Mouse (Mus musculus) MEL (cell line): ENCODE results near the gene Gnpnat1. TPM values are rescaled to one million over a fixed set of nuclear protein-coding genes. Genes with fewer than 3 reads are reported as not detected.

Experiments
- DNase-seq: peaks from one replicate; pipeline ENCODE4 v3.0.0; 2011; ENCODE audit warnings: low read depth, low spot score
- H3K27ac ChIP-seq: 2 replicates; pipeline ENCODE4 v1.5.1; 2012; ENCODE audit warnings: low read depth, mild to moderate bottlenecking, control low read depth, low read length, moderate library complexity; ENCODE audit not compliant: control insufficient read depth
- H3K27me3 ChIP-seq, 2 experiments: fragments of 150-350 bp in 1 of 2; sonication (generic) in 1 of 2; 2 replicates each; pipeline ENCODE4 v1.6.1; 2012; ENCODE audit warnings: low read length in 2 of 2, mild to moderate bottlenecking in 2 of 2, improper control_type of control experiment in 1 of 2, moderate library complexity in 1 of 2; ENCODE audit not compliant: insufficient read depth in 2 of 2, control insufficient read depth in 1 of 2
- H3K36me3 ChIP-seq, 2 experiments: 2 replicates each; pipeline ENCODE4 v1.6.1; 2012 to 2014; ENCODE audit warnings: low read length in 2 of 2, improper control_type of control experiment in 1 of 2, inconsistent platforms in 1 of 2, mild to moderate bottlenecking in 1 of 2; ENCODE audit not compliant: insufficient read depth in 2 of 2, control insufficient read depth in 1 of 2
- H3K4me1 ChIP-seq, 2 experiments: fragments of 150-350 bp in 1 of 2; sonication (generic) in 1 of 2; 2 replicates each; pipeline ENCODE4 v1.6.1; 2012; ENCODE audit warnings: low read length in 2 of 2, improper control_type of control experiment in 1 of 2, mild to moderate bottlenecking in 1 of 2; ENCODE audit not compliant: insufficient read depth in 2 of 2, control insufficient read depth in 1 of 2
- H3K4me3 ChIP-seq, 2 experiments: fragments of 150-350 bp in 1 of 2; sonication (generic) in 1 of 2; 2 replicates each; pipeline ENCODE4 v1.5.1; 2012; ENCODE audit warnings: low read depth in 2 of 2, low read length in 2 of 2, mild to moderate bottlenecking in 2 of 2, moderate library complexity in 2 of 2, control low read depth in 1 of 2, improper control_type of control experiment in 1 of 2; ENCODE audit not compliant: control insufficient read depth in 1 of 2, insufficient read depth in 1 of 2
- H3K79me2 ChIP-seq: 2 replicates; pipeline ENCODE4 v1.6.1; 2012; ENCODE audit warnings: mild to moderate bottlenecking, low read length, moderate library complexity; ENCODE audit not compliant: control insufficient read depth, poor library complexity, insufficient read depth
- H3K9ac ChIP-seq: 2 replicates; pipeline ENCODE4 v1.6.1; 2012; ENCODE audit warnings: low read depth, mild to moderate bottlenecking, control low read depth, low read length, moderate library complexity; ENCODE audit not compliant: control insufficient read depth, poor library complexity, severe bottlenecking
- H3K9me3 ChIP-seq: fragments of 150-350 bp; sonication (generic); replicated peaks from 2 replicates; pipeline ENCODE4 v1.6.1; 2012; ENCODE audit warnings: mild to moderate bottlenecking, low read length, improper control_type of control experiment, moderate library complexity; ENCODE audit not compliant: insufficient read depth
- BHLHE40 ChIP-seq: IDR thresholded peaks from 2 replicates; pipeline ENCODE4 v1.6.1; 2012; ENCODE audit warnings: low read depth, mild to moderate bottlenecking, inconsistent platforms, low read length, improper control_type of control experiment, borderline replicate concordance
- CHD2 ChIP-seq: IDR thresholded peaks from 2 replicates; pipeline ENCODE4 v1.6.1; 2011; ENCODE audit warnings: low read length, improper control_type of control experiment
- EP300 ChIP-seq, 2 experiments: IDR thresholded peaks; 2 replicates each; pipeline ENCODE4 v1.6.1; 2011; ENCODE audit warnings: improper control_type of control experiment in 2 of 2, low read length in 2 of 2, low read depth in 1 of 2, mild to moderate bottlenecking in 1 of 2
- GABPA ChIP-seq: IDR thresholded peaks from 2 replicates; pipeline ENCODE4 v1.6.1; 2012; ENCODE audit warnings: low read depth, mild to moderate bottlenecking, inconsistent platforms, low read length, improper control_type of control experiment, moderate library complexity
- GATA1 ChIP-seq: IDR thresholded peaks from 2 replicates; pipeline ENCODE4 v1.6.1; 2011; ENCODE audit warnings: low read depth, low read length, improper control_type of control experiment
- HCFC1 ChIP-seq: IDR thresholded peaks from 2 replicates; pipeline ENCODE4 v1.6.1; 2012; ENCODE audit warnings: low read depth, mild to moderate bottlenecking, inconsistent platforms, low read length, improper control_type of control experiment, moderate library complexity
- JUND ChIP-seq: IDR thresholded peaks from 2 replicates; pipeline ENCODE4 v1.6.1; 2011; ENCODE audit warnings: low read depth, mild to moderate bottlenecking, improper control_type of control experiment, low read length
- MAFK ChIP-seq: IDR thresholded peaks from 2 replicates; pipeline ENCODE4 v1.6.1; 2011; ENCODE audit warnings: low read depth, mild to moderate bottlenecking, low read length, improper control_type of control experiment, borderline replicate concordance
- MAX ChIP-seq: IDR thresholded peaks from 2 replicates; pipeline ENCODE4 v1.6.1; 2011; ENCODE audit warnings: low read length, improper control_type of control experiment
- MAZ ChIP-seq: IDR thresholded peaks from 2 replicates; pipeline ENCODE4 v1.6.1; 2012; ENCODE audit warnings: low read depth, mild to moderate bottlenecking, inconsistent platforms, low read length, improper control_type of control experiment
- MXI1 ChIP-seq: IDR thresholded peaks from 2 replicates; pipeline ENCODE4 v1.6.1; 2011; ENCODE audit warnings: mild to moderate bottlenecking, low read depth, low read length, improper control_type of control experiment
- MYB ChIP-seq: IDR thresholded peaks from 2 replicates; pipeline ENCODE4 v1.6.1; 2011; ENCODE audit warnings: mild to moderate bottlenecking, low read depth, low read length, improper control_type of control experiment
- MYC ChIP-seq: IDR thresholded peaks from 2 replicates; pipeline ENCODE4 v1.6.1; 2011; ENCODE audit warnings: low read depth, mild to moderate bottlenecking, low read length, improper control_type of control experiment, moderate library complexity
- NELFE ChIP-seq: IDR thresholded peaks from 2 replicates; pipeline ENCODE4 v1.6.1; 2011; ENCODE audit warnings: low read depth, low read length, improper control_type of control experiment
- NRF1 ChIP-seq: IDR thresholded peaks from 2 replicates; pipeline ENCODE4 v1.6.1; 2014; ENCODE audit warnings: low read depth, mild to moderate bottlenecking, inconsistent platforms, low read length, improper control_type of control experiment, moderate library complexity; ENCODE audit not compliant: poor library complexity, insufficient read depth, severe bottlenecking
- POLR2A ChIP-seq, 2 experiments: IDR thresholded peaks; 2 replicates each; pipeline ENCODE4 v1.6.1; 2011 to 2012; ENCODE audit warnings: low read length in 2 of 2, mild to moderate bottlenecking in 2 of 2, control low read depth in 1 of 2, improper control_type of control experiment in 1 of 2, low read depth in 1 of 2, moderate library complexity in 1 of 2; ENCODE audit not compliant: control insufficient read depth in 1 of 2, insufficient read depth in 1 of 2, poor library complexity in 1 of 2
- POLR2AphosphoS2 ChIP-seq: IDR thresholded peaks from 2 replicates; pipeline ENCODE4 v1.6.1; 2011; ENCODE audit warnings: low read length, improper control_type of control experiment
- RAD21 ChIP-seq: IDR thresholded peaks from 2 replicates; pipeline ENCODE4 v1.6.1; 2011; ENCODE audit warnings: mild to moderate bottlenecking, low read depth, low read length, improper control_type of control experiment
- SIN3A ChIP-seq: IDR thresholded peaks from 2 replicates; pipeline ENCODE4 v1.6.1; 2012; ENCODE audit warnings: low read length, improper control_type of control experiment, inconsistent platforms
- TAL1 ChIP-seq: IDR thresholded peaks from 2 replicates; pipeline ENCODE4 v1.6.1; 2012; ENCODE audit warnings: mild to moderate bottlenecking, inconsistent platforms, low read length, moderate library complexity, mixed read lengths
- TCF12 ChIP-seq: IDR thresholded peaks from 2 replicates; pipeline ENCODE4 v1.6.1; 2014; ENCODE audit warnings: low read depth, mild to moderate bottlenecking, inconsistent platforms, low read length, improper control_type of control experiment, moderate library complexity
- UBTF ChIP-seq: IDR thresholded peaks from 2 replicates; pipeline ENCODE4 v1.6.1; 2012; ENCODE audit warnings: low read depth, mild to moderate bottlenecking, inconsistent platforms, low read length, improper control_type of control experiment, moderate library complexity, borderline replicate concordance; ENCODE audit not compliant: insufficient read depth
- USF1 ChIP-seq: IDR thresholded peaks from 2 replicates; pipeline ENCODE4 v1.6.1; 2014; ENCODE audit warnings: low read depth, mild to moderate bottlenecking, inconsistent platforms, low read length, improper control_type of control experiment, moderate library complexity
- USF2 ChIP-seq, 2 experiments: IDR thresholded peaks; 2 replicates each; pipeline ENCODE4 v1.6.1; 2011 to 2012; ENCODE audit warnings: improper control_type of control experiment in 2 of 2, low read length in 2 of 2, borderline replicate concordance in 1 of 2, inconsistent platforms in 1 of 2, low read depth in 1 of 2, mild to moderate bottlenecking in 1 of 2; ENCODE audit not compliant: insufficient read depth in 1 of 2
- ZC3H11A ChIP-seq: IDR thresholded peaks from 2 replicates; pipeline ENCODE4 v1.6.1; 2012; ENCODE audit warnings: low read depth, mild to moderate bottlenecking, inconsistent platforms, low read length, improper control_type of control experiment
- ZKSCAN1 ChIP-seq: IDR thresholded peaks from 2 replicates; pipeline ENCODE4 v1.6.1; 2012; ENCODE audit warnings: low read depth, mild to moderate bottlenecking, inconsistent platforms, low read length, improper control_type of control experiment, moderate library complexity
- ZMIZ1 ChIP-seq: IDR thresholded peaks from 2 replicates; pipeline ENCODE4 v1.6.1; 2012; ENCODE audit warnings: low read depth, mild to moderate bottlenecking, inconsistent platforms, low read length, improper control_type of control experiment, moderate library complexity
- polyA plus RNA-seq, 2 experiments: library from polyadenylated mRNA; stranded (reverse) in 1 of 2; unstranded in 1 of 2; fragments of >175 nt in 1 of 2; fragments of >200 nt in 1 of 2; gene quantifications; 2 replicates each; pipeline versions ENCODE4 v1.2.1 to v1.2.4; 2012; ENCODE audit warnings: low replicate concordance in 2 of 2, low read depth in 1 of 2; ENCODE audit not compliant: insufficient read length in 2 of 2, insufficient read depth in 1 of 2, missing spikeins in 1 of 2
- total RNA-seq: library from RNA; depleted of rRNA; stranded (reverse); fragments of 300-350 nt; gene quantifications from 2 replicates; pipeline ENCODE4 v1.2.3, GENCODE M21; 2012

The Gnpnat1 gene
- total and polyA plus RNA-seq, 3 experiments, result 24.8 to 26.8 TPM; not detected in 1

- H3K4me3 ChIP-seq, result peak within 1 kb of the TSS; percentile 74 to 85
- peaks cover 3 to 6% of the 10 kb centered on the region in 2 experiments; a peak in 3 of 4 replicates for H3K4me1 ChIP-seq
- peak; percentile 91 for DNase-seq
- peaks cover 19% of the 10 kb centered on the region for H3K79me2 ChIP-seq
- TF ChIP-seq RAD21, result no peak
- TF ChIP-seq ZC3H11A, result no peak
- 0 out of 2 replicates have a peak, but pooled peaks have one; percentile 43 for TF ChIP-seq ZMIZ1
- TF ChIP-seq MYB, result no peak
- TF ChIP-seq MAZ, result peak; percentile 31; the same call in 1 of the 2 replicates
- TF ChIP-seq CHD2, result no peak
- TF ChIP-seq TAL1, result no peak
- peak; percentile 65 for TF ChIP-seq MAX
- no peak for TF ChIP-seq MAFK
- TF ChIP-seq USF2 (IDR thresholded peaks at IDR 0.05; ENCODE audit: borderline replicate concordance in 1 of 2, insufficient read depth in 1 of 2, low read depth in 1 of 2, low read length in 2 of 2), result no peak
- no peak for TF ChIP-seq TCF12
- TF ChIP-seq BHLHE40, result peak; percentile 28; the same call in 1 of the 2 replicates
- peak; percentile 89 for TF ChIP-seq MXI1
- peak; percentile 59 for TF ChIP-seq SIN3A
- TF ChIP-seq GABPA, result no peak
- TF ChIP-seq UBTF, result no peak
- no peak for TF ChIP-seq EP300 (IDR thresholded peaks at IDR 0.05; ENCODE audit: low read depth in 1 of 2, low read length in 2 of 2)
- TF ChIP-seq ZKSCAN1, result no peak
- peak; percentile 64; the same call in 1 of the 2 replicates for TF ChIP-seq POLR2AphosphoS2
- no peak for TF ChIP-seq GATA1
- TF ChIP-seq HCFC1, result no peak
- peak; percentile 54 for TF ChIP-seq NELFE
- TF ChIP-seq JUND, result no peak
- TF ChIP-seq POLR2A (IDR thresholded peaks at IDR 0.05; ENCODE audit: control insufficient read depth in 1 of 2, insufficient read depth in 1 of 2, low read depth in 1 of 2, low read length in 2 of 2, poor library complexity in 1 of 2), result peak; percentile 51 to 64; a peak in 3 of 4 replicates
- peak; percentile 73 for TF ChIP-seq NRF1
- TF ChIP-seq USF1, result no peak
- peak; percentile 40; the same call in 1 of the 2 replicates for TF ChIP-seq MYC
- H3K36me3 ChIP-seq, result peaks cover 20 to 23% of the 10 kb centered on the region in 2 experiments
- no peaks in the 10 kb centered on the region for H3K9me3 ChIP-seq
- peak within 1 kb of the TSS; percentile 75 for H3K9ac ChIP-seq
- H3K27ac ChIP-seq, result peak within 1 kb of the TSS; percentile 11; the same call in 1 of the 2 replicates
- H3K27me3 ChIP-seq, result no peaks in the 10 kb centered on the region
Observed at GRCm38 (mm10) chr14:45350931-45351859, 53.5 kb downstream of the Gnpnat1 start, which contains the start of gene Styx. Gene Styx, plus strand, starts transcription at chr14:45351093.
